Comparison of ENCODE assay signal across 10 mouse cellular contexts in genomic region chr11:103198339-103198738, GRCm38 (mm10). TPM values are rescaled to one million over a fixed set of nuclear protein-coding genes. Genes with fewer than 3 reads are reported as not detected.
DNase-seq lines count a peak whose midpoint lies in the region; ATAC-seq lines count a peak whose summit lies in the region.
"Had no signal": no experiment of that assay in that cellular context is flagged by ENCODE, and none has a peak within 500 bp of the region (broad histone marks: within the 10 kb centered on the region; RNA-seq: fewer than 3 reads in every experiment).

No protein-coding gene starts in this region.

- 5% methylated on average over 16 of the region's 16 CpGs for WGBS in hindbrain, embryonic 10.5 days
- WGBS in hindbrain, embryonic 11.5 days, result 5% methylated on average over 16 of the region's 16 CpGs
- WGBS in forebrain, embryonic 13.5 days, result 6% methylated on average over 16 of the region's 16 CpGs
- WGBS in limb, embryonic 15.5 days, result 5% methylated on average over 16 of the region's 16 CpGs

- H3K4me3 ChIP-seq in hindbrain, embryonic 10.5 days, result peak overlapping the region; percentile 58; the same call in 1 of the 2 replicates
- H3K4me3 ChIP-seq in hindbrain, embryonic 11.5 days (ENCODE audit: low read depth, low read length), result no peak overlapping the region; the same call in 1 of the 2 replicates
- peak overlapping the region; percentile 48 for H3K4me3 ChIP-seq in forebrain, embryonic 13.5 days
- peak overlapping the region; percentile 46 for H3K4me3 ChIP-seq in limb, embryonic 15.5 days

- no peak overlapping the region for H3K4me2 ChIP-seq in hindbrain, embryonic 11.5 days (replicated peaks; ENCODE audit: low read depth, low read length)
- peak overlapping the region; percentile 91 for H3K4me2 ChIP-seq in forebrain, embryonic 13.5 days
- H3K4me2 ChIP-seq in limb, embryonic 15.5 days, result peak overlapping the region; percentile 90

- H3K27me3 ChIP-seq in hindbrain, embryonic 10.5 days (ENCODE audit: insufficient read depth, poor library complexity, severe bottlenecking), result peaks cover 92% of the 10 kb centered on the region
- peaks cover 62% of the 10 kb centered on the region for H3K27me3 ChIP-seq in hindbrain, embryonic 11.5 days (ENCODE audit: control insufficient read depth, insufficient read depth, low read length)
- H3K27me3 ChIP-seq in forebrain, embryonic 13.5 days, result peaks cover 77% of the 10 kb centered on the region
- peaks cover 76% of the 10 kb centered on the region for H3K27me3 ChIP-seq in limb, embryonic 15.5 days

- H3K36me3 ChIP-seq in hindbrain, embryonic 10.5 days, result no peaks in the 10 kb centered on the region
- no peaks in the 10 kb centered on the region for H3K36me3 ChIP-seq in hindbrain, embryonic 11.5 days (ENCODE audit: control insufficient read depth, insufficient read depth, low read length)
- no peaks in the 10 kb centered on the region for H3K36me3 ChIP-seq in forebrain, embryonic 13.5 days (ENCODE audit: poor library complexity, severe bottlenecking)
- no peaks in the 10 kb centered on the region for H3K36me3 ChIP-seq in limb, embryonic 15.5 days
- H3K36me3 ChIP-seq: G1E had no signal

- H3K27ac ChIP-seq in hindbrain, embryonic 10.5 days, result no peak overlapping the region
- no peak overlapping the region for H3K27ac ChIP-seq in hindbrain, embryonic 11.5 days (ENCODE audit: low read depth, low read length)
- H3K27ac ChIP-seq in forebrain, embryonic 13.5 days, result no peak overlapping the region
- no peak overlapping the region for H3K27ac ChIP-seq in limb, embryonic 15.5 days

- H3K9ac ChIP-seq in hindbrain, embryonic 11.5 days (ENCODE audit: low read depth, low read length), result no peak overlapping the region
- H3K9ac ChIP-seq in forebrain, embryonic 13.5 days, result no peak overlapping the region
- H3K9ac ChIP-seq in limb, embryonic 15.5 days, result no peak overlapping the region; the same call in 1 of the 2 replicates

- no peaks in the 10 kb centered on the region for H3K9me3 ChIP-seq in hindbrain, embryonic 10.5 days
- H3K9me3 ChIP-seq in hindbrain, embryonic 11.5 days (ENCODE audit: control insufficient read depth, low read length), result no peaks in the 10 kb centered on the region
- H3K9me3 ChIP-seq in forebrain, embryonic 13.5 days (replicated peaks), result no peaks in the 10 kb centered on the region
- H3K9me3 ChIP-seq in limb, embryonic 15.5 days, result no peaks in the 10 kb centered on the region
- H3K9me3 ChIP-seq: G1E had no signal

- no peak for ATAC-seq in hindbrain, embryonic 11.5 days (ENCODE audit: low FRiP score)
- no peak for ATAC-seq in forebrain, embryonic 13.5 days
- ATAC-seq in limb, embryonic 15.5 days (ENCODE audit: insufficient number of reproducible peaks, low FRiP score, low TSS enrichment, low read depth), result no peak

- H3K4me1 ChIP-seq in hindbrain, embryonic 10.5 days (replicated peaks), result peaks cover 25% of the 10 kb centered on the region
- H3K4me1 ChIP-seq in hindbrain, embryonic 11.5 days (replicated peaks; ENCODE audit: control insufficient read depth, insufficient read depth, low read length), result no peaks in the 10 kb centered on the region; the same call in 1 of the 2 replicates
- H3K4me1 ChIP-seq in forebrain, embryonic 13.5 days, result peaks cover 32% of the 10 kb centered on the region
- H3K4me1 ChIP-seq in limb, embryonic 15.5 days, result peaks cover 27% of the 10 kb centered on the region

- DNase-seq in hindbrain, embryonic 10.5 days (ENCODE audit: low spot score), result no peak
- no peak for DNase-seq in hindbrain, embryonic 11.5 days (ENCODE audit: low spot score)
- peak; percentile 65 for DNase-seq in cerebellum, adult 9-10 months
- DNase-seq in ovary, postnatal 36 days (ENCODE audit: low spot score), result no peak
- no peak for DNase-seq in right cerebral cortex, postnatal 25 days
- DNase-seq in adrenal gland, adult (ENCODE audit: inconsistent age in 2 of 2, low spot score in 1 of 2), result no peak
- DNase-seq: adrenal gland, postnatal 14 days had no signal

RNA-seq across cellular contexts. Expression of gene 1700023F06Rik, which starts 10.0 kb away (rescaled TPM):
- polyA plus RNA-seq in hindbrain, embryonic 10.5 days (2016; fragmentation: Nextera tagmentation; extraction: Ambion mirVana), result 0.24 and 0.27 TPM in 2 replicates
- polyA plus RNA-seq in hindbrain, embryonic 11.5 days (2014; fragmentation: Nextera tagmentation; extraction: Ambion mirVana), result 0.25 and 0.27 TPM in 2 replicates
- polyA plus RNA-seq in forebrain, embryonic 13.5 days (2015; fragmentation: Nextera tagmentation; extraction: Ambion mirVana), result 0.37 and 0.54 TPM in 2 replicates
- 0.67 and 1.0 TPM in 2 replicates for polyA plus RNA-seq in limb, embryonic 15.5 days (2015; fragmentation: Nextera tagmentation; extraction: Ambion mirVana)
- polyA plus RNA-seq: G1E had no signal

RNA-seq across cellular contexts. Expression of gene Spata32, which starts 19.9 kb away (rescaled TPM):
- not detected in 2 replicates for polyA plus RNA-seq in hindbrain, embryonic 10.5 days (2016; fragmentation: Nextera tagmentation; extraction: Ambion mirVana)
- polyA plus RNA-seq in hindbrain, embryonic 11.5 days (2014; fragmentation: Nextera tagmentation; extraction: Ambion mirVana), result not detected in 2 replicates
- not detected in 2 replicates for polyA plus RNA-seq in forebrain, embryonic 13.5 days (2015; fragmentation: Nextera tagmentation; extraction: Ambion mirVana)
- polyA plus RNA-seq in limb, embryonic 15.5 days (2015; fragmentation: Nextera tagmentation; extraction: Ambion mirVana), result not detected in 2 replicates
- polyA plus RNA-seq: G1E had no signal

RNA-seq across cellular contexts. Expression of gene Fmnl1, which starts 27.4 kb away (rescaled TPM):
- polyA plus RNA-seq in hindbrain, embryonic 10.5 days (2016; fragmentation: Nextera tagmentation; extraction: Ambion mirVana), result 0.72 and 1.5 TPM in 2 replicates
- polyA plus RNA-seq in hindbrain, embryonic 11.5 days (2014; fragmentation: Nextera tagmentation; extraction: Ambion mirVana), result 0.91 and 1.1 TPM in 2 replicates
- polyA plus RNA-seq in forebrain, embryonic 13.5 days (2015; fragmentation: Nextera tagmentation; extraction: Ambion mirVana), result 0.76 and 0.92 TPM in 2 replicates
- polyA plus RNA-seq in limb, embryonic 15.5 days (2015; fragmentation: Nextera tagmentation; extraction: Ambion mirVana), result 2.4 and 3.0 TPM in 2 replicates
